Mouse (Mus musculus) adipocyte (in vitro differentiated cells): ENCODE measurements around the gene Fam198b.
A peak's percentile ranks its signal among the peaks of the same experiment; 100 is the strongest.

Experiments
- DNase-seq: peaks from one replicate; pipeline ENCODE4 v3.0.0-alpha.2; 2016; ENCODE audit warnings: low spot score

Fam198b gene

DNA sequence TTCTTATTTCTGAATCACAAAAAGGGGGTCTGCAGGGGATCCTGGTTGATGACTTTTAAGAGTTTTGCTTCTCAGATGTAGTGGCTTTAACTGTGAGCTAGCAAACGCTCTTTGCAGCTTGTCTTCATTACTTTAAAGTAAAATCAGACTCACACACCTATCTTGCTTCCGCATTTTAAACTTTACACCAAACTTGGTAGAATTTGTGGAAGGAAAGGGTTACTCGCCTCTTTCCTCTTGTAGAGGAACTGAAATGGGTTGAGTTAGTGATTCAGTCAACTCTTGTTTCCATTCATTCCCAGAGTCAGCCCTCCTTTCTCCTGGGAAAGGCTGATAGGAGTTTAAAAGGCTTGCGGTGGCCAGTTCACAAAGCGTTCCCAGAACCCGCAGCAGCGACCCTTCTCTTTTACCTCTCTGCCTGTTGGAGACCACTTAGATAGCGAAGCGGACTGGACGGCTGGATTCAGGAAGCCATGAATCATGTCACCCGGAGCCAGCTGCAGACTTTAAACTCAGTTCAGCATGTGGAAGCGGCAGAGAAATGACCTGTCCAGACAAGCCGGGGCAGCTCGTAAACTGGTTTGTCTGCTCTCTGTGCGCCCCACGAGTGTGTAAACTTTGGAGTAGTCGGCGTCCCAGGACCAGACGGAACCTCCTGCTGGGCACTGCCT is 1.5 kb downstream of the Fam198b start:
- peak; percentile 39 for DNase-seq

GRCm38 (mm10) chr3:79886357-79887091 is 2.2 kb downstream of the Fam198b start:
- DNase-seq, result peak; percentile 21

GRCm38 (mm10) chr3:79887161-79887855 is 3.0 kb downstream of the Fam198b start:
- DNase-seq, result no peak

- peak; percentile 47 for DNase-seq
These were observed 3.6 kb downstream of the Fam198b start for GRCm38 (mm10) chr3:79887966-79888365.

GRCm38 (mm10) chr3:79897534-79898370 is 13.4 kb downstream of the Fam198b start:
- DNase-seq, result no peak

DNA sequence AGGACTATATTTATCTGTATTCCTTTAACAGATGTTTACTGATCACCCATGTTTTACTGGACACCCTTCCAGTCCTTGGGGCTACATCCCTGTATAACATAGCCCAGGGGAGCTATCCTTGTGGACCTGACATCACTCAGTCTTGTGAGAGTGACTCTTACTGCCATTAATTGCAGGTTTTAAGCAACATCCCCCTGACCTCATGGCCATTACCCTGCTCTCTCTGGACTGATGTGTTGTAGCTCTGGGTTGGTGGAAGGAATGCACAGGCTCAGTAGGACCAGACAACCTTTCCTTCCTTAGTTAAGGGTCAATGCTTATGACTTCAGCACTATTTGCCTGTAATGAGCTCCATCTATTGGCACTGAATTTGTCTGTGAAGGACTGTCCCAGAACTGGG is 14.2 kb downstream of the Fam198b start:
- DNase-seq, result no peak

DNA sequence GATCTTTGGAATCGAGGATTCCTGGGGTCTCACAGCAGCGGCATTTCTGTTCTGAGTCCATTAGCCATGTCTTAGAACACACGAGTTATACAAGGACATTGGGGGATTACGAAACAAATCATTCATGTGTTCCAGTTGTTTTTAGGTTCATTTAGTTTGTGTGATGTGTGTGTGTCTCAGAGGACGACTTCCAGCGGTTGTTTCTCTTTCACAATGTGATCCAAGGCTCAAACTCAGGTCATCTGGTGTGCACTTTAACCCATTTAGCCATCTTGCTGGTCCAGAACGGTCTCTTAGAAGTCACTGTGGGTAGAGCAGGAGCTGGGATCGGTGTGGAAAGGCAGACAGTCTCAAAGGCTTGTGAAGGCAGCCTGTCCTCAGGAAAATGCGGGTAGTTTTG is 15.6 kb downstream of the Fam198b start:
- peak; percentile 52 for DNase-seq

GRCm38 (mm10) chr3:79900502-79900901 is 16.2 kb downstream of the Fam198b start:
- no peak for DNase-seq

- no peak for DNase-seq
These were observed 17.0 kb downstream of the Fam198b start for GRCm38 (mm10) chr3:79901321-79901720.

DNA sequence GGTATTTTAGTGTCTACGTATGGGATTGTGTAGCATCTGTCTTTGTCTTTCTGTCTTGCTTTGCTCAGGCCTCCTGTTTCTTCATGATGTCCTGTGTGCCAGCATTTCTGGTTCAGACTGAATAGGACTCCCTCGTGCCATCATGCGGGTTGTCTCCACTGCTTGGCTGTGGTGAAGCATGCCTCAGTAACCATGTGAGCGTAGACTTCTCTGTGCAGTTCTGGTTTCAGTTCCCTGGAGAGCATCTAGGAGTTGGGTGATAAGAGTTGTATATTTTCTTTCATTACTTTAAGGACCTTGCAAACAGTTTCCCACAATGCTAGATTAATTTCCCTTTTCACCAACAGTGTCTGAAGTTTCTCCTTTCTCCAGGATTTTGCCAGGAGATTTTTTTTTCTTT is 17.4 kb downstream of the Fam198b start:
- DNase-seq, result no peak

DNA sequence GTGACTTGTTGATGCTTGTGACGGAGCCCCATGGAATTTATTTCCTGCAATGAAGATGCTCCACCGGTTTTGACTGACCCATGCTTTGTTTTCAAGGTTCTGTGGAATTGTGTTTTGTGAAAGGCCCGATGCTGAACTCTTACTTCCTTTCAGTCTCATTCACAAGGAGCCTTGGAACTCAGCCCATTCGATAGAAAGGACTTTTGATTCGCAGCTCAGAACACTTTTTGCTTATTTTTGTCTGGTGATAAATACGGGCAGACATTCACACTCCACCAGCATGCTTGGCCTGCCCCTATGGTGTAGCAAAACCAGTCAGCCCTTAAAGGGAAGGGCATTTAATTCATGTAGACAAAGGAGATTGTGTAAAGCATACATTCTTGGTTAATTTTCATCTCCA is 19.5 kb downstream of the Fam198b start:
- DNase-seq, result peak; percentile 91

DNA sequence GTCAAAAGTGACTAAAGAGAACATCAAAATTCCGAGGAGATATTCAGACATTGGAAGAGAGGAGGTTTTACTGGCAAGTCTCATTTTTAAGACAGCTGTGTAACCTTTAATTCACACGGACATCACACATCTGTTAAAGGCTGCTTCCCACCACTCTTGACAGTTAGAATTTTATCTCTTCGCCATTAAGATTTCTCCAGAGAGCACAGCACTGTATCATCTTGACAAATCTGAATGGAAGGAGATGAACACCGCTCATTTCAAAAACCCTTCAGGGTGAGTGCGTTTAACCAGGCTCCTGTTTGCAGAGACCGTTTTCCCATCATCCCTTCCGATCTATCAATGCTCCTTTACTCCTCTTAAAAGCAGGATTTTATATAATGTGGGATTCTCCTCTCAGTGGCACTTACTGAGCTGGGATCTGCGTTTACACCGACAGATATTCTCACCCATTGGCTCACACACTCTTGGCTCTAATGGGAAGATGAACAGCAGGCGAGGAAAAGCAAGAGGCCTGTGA is 20.0 kb downstream of the Fam198b start:
- DNase-seq, result no peak

DNA sequence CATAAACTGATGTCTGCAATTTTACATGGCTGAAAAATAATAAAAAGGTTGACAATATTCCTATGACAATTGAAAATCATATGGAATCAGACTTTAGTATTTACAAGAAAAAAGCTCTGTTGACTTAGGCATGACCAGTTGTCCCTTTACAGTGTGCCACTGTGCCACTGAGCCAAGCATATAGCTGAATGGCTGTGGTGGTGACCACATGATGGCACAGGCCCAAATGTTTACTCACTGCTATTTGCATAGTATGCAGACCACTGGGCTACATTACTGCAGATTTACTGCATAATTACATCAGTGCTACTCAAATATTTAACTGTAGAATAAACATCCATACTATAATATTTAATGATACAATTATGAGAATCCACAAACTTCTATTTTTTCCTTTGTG is 21.1 kb downstream of the Fam198b start:
- DNase-seq, result no peak

- DNase-seq, result no peak
These were observed 22.1 kb downstream of the Fam198b start for GRCm38 (mm10) chr3:79906250-79907045.

DNA sequence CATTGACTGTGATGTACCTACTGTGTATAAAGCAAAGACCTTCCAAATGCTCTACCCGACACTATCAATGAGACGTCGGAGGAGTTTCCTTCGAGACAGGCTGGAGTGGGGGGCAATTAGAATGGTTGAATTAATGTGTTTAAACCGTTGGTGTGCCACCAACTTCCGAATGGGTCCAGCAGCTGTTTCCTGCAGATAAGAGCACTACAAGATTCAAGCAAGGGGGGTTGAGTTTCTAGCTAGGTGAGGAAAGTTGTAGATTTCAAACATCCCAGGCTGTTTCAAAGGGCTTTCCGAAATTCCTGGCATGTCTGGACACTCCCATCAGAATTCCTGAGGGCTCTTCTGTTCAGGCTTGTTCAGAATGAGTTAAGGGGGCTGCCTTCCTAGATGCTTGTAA is 22.9 kb downstream of the Fam198b start:
- no peak for DNase-seq

DNA sequence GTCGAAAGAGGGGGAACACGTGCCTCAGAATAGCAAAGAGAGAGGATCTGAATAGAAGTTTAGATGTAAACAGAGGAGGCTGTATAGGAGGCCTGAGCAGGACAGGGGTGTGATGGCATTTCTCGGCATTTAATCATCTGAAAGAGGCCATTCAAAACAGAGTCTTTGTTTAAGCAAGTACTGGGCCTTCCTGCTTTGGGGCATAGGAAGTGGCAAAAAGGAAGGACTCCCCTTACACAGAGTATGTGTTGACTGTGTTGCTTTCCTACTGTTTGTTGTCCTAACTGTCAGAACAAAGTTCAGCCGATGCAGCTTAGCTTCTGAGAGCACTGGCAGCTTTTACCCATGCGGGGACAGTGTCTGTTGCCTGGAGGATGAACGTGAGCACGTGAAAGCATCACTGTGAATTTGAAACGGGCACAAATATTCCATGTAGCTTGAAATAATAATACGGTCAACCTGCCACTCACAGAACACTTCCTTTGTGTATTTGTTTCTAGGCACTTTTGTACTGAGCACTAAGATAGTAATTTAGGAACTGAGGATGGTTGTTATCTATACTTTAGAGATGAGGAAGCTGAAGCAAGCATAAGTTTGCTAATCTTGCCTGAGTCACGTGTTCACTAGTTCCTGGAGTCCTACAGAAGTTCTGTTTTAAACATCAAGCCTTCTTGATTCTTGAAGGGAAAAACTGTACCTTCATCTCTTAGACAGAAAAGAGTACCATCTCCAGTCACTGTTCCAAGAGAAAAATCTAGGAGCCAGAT is 26.2 kb downstream of the Fam198b start:
- DNase-seq, result no peak

GRCm38 (mm10) chr3:79911166-79911565 is 26.8 kb downstream of the Fam198b start:
- DNase-seq, result no peak

GRCm38 (mm10) chr3:79914012-79914411 is 29.7 kb downstream of the Fam198b start:
- DNase-seq, result no peak

GRCm38 (mm10) chr3:79916185-79916584 is 31.9 kb downstream of the Fam198b start:
- DNase-seq, result no peak

DNA sequence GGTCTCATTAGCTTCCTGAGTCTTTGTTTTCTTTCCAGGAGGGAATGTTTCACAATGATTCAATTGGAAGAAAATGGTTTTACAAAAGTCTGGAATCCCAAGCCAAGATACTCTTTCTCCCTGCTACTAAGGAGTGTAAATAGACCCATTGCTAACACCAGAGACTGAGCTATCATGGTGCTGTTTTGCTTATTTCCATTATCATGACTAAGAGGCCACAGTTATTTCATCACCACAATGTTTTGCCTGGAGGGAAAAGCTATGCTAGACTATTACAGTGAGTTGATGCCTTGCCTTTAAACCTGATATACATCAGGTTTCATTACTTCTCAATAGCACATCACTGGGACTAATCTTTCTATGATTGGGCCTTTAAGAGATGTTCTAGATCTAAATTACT is 34.4 kb downstream of the Fam198b start:
- no peak for DNase-seq
